Mouse (Mus musculus) hindbrain, embryonic 15.5 days (tissue): ENCODE results near the gene Tmem220. TPM values are rescaled to one million over a fixed set of nuclear protein-coding genes. Genes with fewer than 3 reads are reported as not detected.

Experiments used
- polyA plus RNA-seq: library from polyadenylated mRNA; unstranded; fragments of >200 nt; fragmentation: Nextera tagmentation; extraction: Ambion mirVana; gene quantifications from 2 replicates; pipeline ENCODE4 v1.2.1, GENCODE M21; 2015

Gene Tmem220
- polyA plus RNA-seq, 1 experiment from 2014 or later = 0.34 TPM

Other genes with a start within 250 kb of the Tmem220 start
- 4.1 and 8.4 TPM in 2 replicates for gene Pirt, start 113.2 kb upstream of the Tmem220 start, polyA plus RNA-seq
- not detected in 2 replicates for gene Tmem238l, start 68.5 kb upstream of the Tmem220 start, polyA plus RNA-seq
- 32.6 and 33.7 TPM in 2 replicates for gene Adprm, start 27.4 kb downstream of the Tmem220 start, polyA plus RNA-seq
- gene Sco1, start 27.5 kb downstream of the Tmem220 start, polyA plus RNA-seq = 12.7 and 14.6 TPM in 2 replicates
- 0.39 and 0.59 TPM in 2 replicates for gene Myh3, start 53.1 kb downstream of the Tmem220 start, polyA plus RNA-seq
- gene Myh2, start 145.9 kb downstream of the Tmem220 start, polyA plus RNA-seq = 0.17 and 0.29 TPM in 2 replicates
- gene Myh1, start 174.9 kb downstream of the Tmem220 start, polyA plus RNA-seq = 0.12 TPM in 2 replicates
- 0.04 TPM in 1 of 2 replicates, not detected in the other for gene Myh4, start 212.9 kb downstream of the Tmem220 start, polyA plus RNA-seq